Mouse (Mus musculus) heart, embryonic 11.5 days (tissue): ENCODE measurements around the gene Eaf2. TPM values are rescaled to one million over a fixed set of nuclear protein-coding genes. Genes with fewer than 3 reads are reported as not detected.

ENCODE experiments used
- ATAC-seq: fragments of 200-750 bp; cut with Nextera tagmentation; replicated peaks from 2 replicates; pipeline ENCODE4 v1.8.0; 2017; ENCODE audit warnings: moderate library complexity; ENCODE audit not compliant: insufficient number of reproducible peaks, low FRiP score, low TSS enrichment
- H3K27ac ChIP-seq: fragments of 300-500 bp; sonication (generic); 2 replicates; pipeline ENCODE4 v1.5.1; 2014; ENCODE audit warnings: mild to moderate bottlenecking, low read depth, low read length
- H3K27me3 ChIP-seq: fragments of 300-500 bp; sonication (generic); 2 replicates; pipeline ENCODE4 v1.6.1; 2014; ENCODE audit warnings: mild to moderate bottlenecking, low read length, mixed read lengths; ENCODE audit not compliant: control insufficient read depth, insufficient read depth
- H3K36me3 ChIP-seq: fragments of 300-500 bp; sonication (generic); 2 replicates; pipeline ENCODE4 v1.6.1; 2014; ENCODE audit warnings: mild to moderate bottlenecking, low read length, moderate library complexity, mixed read lengths; ENCODE audit not compliant: control insufficient read depth, insufficient read depth
- H3K4me1 ChIP-seq: fragments of 300-500 bp; sonication (generic); 2 replicates; pipeline ENCODE4 v1.6.1; 2014; ENCODE audit warnings: low read length; ENCODE audit not compliant: control insufficient read depth, insufficient read depth
- H3K4me2 ChIP-seq: fragments of 300-500 bp; sonication (generic); 2 replicates; pipeline ENCODE4 v1.6.1; 2014; ENCODE audit warnings: mild to moderate bottlenecking, moderate library complexity
- H3K4me3 ChIP-seq: fragments of 300-500 bp; sonication (generic); 2 replicates; pipeline ENCODE4 v1.5.1; 2014; ENCODE audit warnings: low read depth, low read length
- H3K9ac ChIP-seq: fragments of 300-500 bp; sonication (generic); 2 replicates; pipeline ENCODE4 v1.6.1; 2014; ENCODE audit warnings: mild to moderate bottlenecking, low read depth, low read length, moderate library complexity
- H3K9me3 ChIP-seq: fragments of 300-500 bp; sonication (generic); replicated peaks from 2 replicates; pipeline ENCODE4 v1.6.1; 2016; ENCODE audit warnings: low read length; ENCODE audit not compliant: control insufficient read depth
- WGBS: fragments of 180-500 bp; shearing (Covaris S2); extraction: QIAGEN DNeasy Blood & Tissue Kit; methylation state at CpG from one replicate; pipeline ENCODE4 v1.1.7; 2014; ENCODE audit not compliant: insufficient replicate concordance; 5-methylcytosine and 5-hydroxymethylcytosine counted together
- microRNA-seq: library from miRNA; unstranded; fragments of <30 nt; microRNA quantifications from one replicate; pipeline ENCODE4, GENCODE M21; 2016; ENCODE audit warnings: borderline number of aligned reads
- polyA plus RNA-seq: library from polyadenylated mRNA; unstranded; fragments of >200 nt; fragmentation: Nextera tagmentation; extraction: Ambion mirVana; gene quantifications from 2 replicates; pipeline ENCODE4 v1.2.1, GENCODE M21; 2014

Gene Eaf2
- polyA plus RNA-seq, 1 experiment from 2014 or later, result 0.80 TPM

DNA sequence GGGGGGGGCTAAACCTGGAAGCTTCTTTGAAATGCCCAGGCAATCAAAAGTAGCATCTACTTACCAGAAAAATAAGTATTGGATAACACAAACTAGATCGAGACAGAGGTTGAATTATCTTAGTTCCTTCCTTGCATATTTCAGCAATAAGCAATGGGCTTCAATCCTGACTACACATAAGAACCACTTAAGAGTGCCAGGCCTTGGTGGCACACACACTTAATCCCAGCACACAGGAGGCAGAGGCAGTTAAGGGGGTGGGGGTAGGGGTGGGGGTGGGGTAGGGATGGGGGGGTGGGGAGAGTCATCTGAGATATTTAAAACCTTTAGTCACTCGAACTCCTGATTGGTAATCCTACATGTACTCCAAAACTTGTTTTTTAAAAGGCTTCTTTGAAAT is 103.6 kb downstream of the Eaf2 start:
- H3K9ac ChIP-seq, result no peak overlapping the region
- H3K4me3 ChIP-seq, result no peak overlapping the region
- no peak overlapping the region for H3K4me2 ChIP-seq
- no peaks in the 10 kb centered on the region for H3K4me1 ChIP-seq
- no peaks in the 10 kb centered on the region for H3K9me3 ChIP-seq
- H3K27me3 ChIP-seq, result no peaks in the 10 kb centered on the region
- H3K27ac ChIP-seq, result no peak overlapping the region
- no peak for ATAC-seq
- WGBS, result 70% methylated on average over 2 of the region's 2 CpGs
- no peaks in the 10 kb centered on the region for H3K36me3 ChIP-seq

DNA sequence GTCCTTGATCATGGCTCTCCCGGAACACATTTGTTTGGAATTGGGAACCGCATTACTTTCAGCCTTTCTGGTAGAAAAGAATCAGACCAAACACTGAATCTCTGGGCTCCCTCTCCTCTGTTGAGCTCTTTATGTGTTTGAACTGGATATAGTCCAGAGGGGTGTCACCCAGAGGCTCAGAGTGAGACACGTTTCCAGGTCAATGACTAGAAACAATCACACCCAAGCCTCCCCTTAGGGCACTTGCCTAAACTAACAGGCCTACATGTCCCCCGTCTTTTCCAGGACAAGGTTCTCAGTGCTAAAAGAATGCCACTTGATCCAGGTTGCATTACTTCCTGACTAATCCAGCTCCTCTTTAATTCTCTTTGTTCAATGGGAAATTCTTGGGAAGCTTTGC is 104.0 kb downstream of the Eaf2 start:
- Histone ChIP-seq H3K27me3 (no peaks in the 10 kb centered on the region), H3K36me3 (no peaks in the 10 kb centered on the region), H3K9me3 (no peaks in the 10 kb centered on the region), H3K4me1 (no peaks in the 10 kb centered on the region), H3K4me3 (no peak overlapping the region), H3K9ac (no peak overlapping the region), H3K4me2 (no peak overlapping the region), H3K27ac (no peak overlapping the region)
- no peak for ATAC-seq
- 82% methylated on average over 4 of the region's 4 CpGs for WGBS

DNA sequence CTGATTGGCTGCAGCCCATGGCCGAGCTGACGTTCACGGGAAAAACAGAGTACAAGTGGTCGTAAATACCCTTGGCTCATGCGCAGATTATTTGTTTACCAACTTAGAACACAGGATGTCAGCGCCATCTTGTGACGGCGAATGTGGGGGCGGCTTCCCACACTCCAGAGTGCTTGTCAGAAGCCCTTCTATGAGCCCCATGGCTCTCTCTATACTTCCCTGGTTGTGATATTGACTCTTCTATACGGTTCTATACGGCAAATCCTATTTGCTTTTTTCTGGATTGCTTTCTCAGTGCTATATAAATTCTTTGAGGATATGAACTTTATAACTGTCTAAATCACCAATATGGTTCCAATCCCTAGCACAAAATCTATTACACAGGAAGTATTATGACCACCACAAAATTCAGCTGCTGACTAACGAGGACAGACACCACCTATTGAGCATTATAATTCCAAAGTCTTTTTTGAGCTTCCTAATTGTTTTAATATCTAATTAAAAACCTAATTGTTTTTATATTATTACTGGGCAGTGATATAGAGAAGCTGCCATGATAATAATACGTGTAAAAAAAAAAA is 104.5 kb downstream of the Eaf2 start:
- no peak overlapping the region for H3K9ac ChIP-seq
- H3K36me3 ChIP-seq, result no peaks in the 10 kb centered on the region
- H3K27ac ChIP-seq, result no peak overlapping the region
- H3K27me3 ChIP-seq, result no peaks in the 10 kb centered on the region
- H3K9me3 ChIP-seq, result no peaks in the 10 kb centered on the region
- H3K4me1 ChIP-seq, result no peaks in the 10 kb centered on the region
- no peak overlapping the region for H3K4me3 ChIP-seq
- WGBS, result 75% methylated on average over 8 of the region's 13 CpGs
- ATAC-seq, result no peak
- no peak overlapping the region for H3K4me2 ChIP-seq

DNA sequence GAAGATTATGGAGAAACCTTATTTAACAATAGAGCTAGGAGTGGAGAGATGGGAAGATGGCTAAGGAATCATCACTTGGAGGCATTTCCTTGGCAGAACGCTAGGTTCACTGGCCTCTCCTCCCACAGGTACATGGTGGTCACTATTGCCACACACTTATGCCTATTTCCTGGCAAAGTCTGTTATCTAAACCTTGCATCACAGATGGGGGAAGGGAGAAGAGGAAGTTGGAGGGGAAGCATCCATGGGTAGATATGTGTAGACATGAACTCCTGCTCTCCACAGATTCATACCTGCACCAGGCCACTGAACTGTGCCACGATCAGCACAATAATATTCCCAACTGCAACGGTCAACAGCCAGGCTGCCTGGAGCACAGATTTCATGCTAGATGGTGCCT is 122.8 kb downstream of the Eaf2 start:
- Histone ChIP-seq H3K36me3 (no peaks in the 10 kb centered on the region), H3K4me1 (no peaks in the 10 kb centered on the region), H3K9ac (no peak overlapping the region), H3K9me3 (no peaks in the 10 kb centered on the region), H3K27me3 (no peaks in the 10 kb centered on the region), H3K4me3 (no peak overlapping the region), H3K4me2 (no peak overlapping the region), H3K27ac (no peak overlapping the region)
- 88% methylated on average over 3 of the region's 3 CpGs for WGBS
- ATAC-seq, result no peak

DNA sequence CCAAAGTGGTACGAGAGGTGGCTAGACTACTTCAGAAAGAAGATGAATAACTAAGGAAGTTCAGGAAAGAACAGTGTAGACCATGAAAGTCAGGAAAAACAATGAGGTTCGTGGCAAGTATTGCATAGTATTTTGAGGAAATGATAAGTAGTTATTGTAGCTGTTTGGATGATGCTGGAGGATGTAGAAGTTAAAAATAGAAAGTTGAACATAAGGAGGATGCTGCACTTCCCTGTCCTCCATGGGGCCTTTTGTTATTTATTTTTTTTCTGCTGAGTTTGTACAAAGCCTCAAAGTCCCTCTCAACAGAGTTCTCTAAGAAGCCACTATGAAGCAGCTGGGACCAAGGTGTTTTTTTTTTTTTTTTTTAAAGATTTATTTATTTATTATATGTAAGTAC is 127.0 kb downstream of the Eaf2 start:
- Histone ChIP-seq H3K9me3 (no peaks in the 10 kb centered on the region), H3K4me1 (no peaks in the 10 kb centered on the region), H3K27ac (no peak overlapping the region), H3K36me3 (no peaks in the 10 kb centered on the region), H3K4me3 (no peak overlapping the region), H3K9ac (no peak overlapping the region), H3K4me2 (no peak overlapping the region), H3K27me3 (no peaks in the 10 kb centered on the region)
- WGBS, result 66% methylated on average over 2 of the region's 2 CpGs
- no peak for ATAC-seq

DNA sequence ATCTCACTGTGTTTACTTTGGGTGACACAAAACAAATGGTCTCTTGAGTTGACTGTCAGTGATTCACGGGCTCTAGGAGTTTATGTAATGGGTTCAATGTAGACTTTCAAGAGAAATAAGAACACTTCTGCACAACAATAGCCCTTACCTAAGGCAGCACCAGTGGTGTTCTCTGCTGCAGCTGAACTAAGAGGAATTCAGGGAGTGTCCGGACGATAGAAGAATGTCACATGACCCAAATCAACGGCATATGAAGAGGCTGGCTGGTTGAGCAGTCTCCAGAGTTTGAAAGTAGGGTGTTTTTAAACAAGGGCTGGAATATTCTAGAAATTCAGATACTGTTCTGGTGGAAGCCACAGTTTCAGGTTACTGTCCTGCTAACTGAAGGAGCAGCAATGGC is 127.7 kb downstream of the Eaf2 start:
- no peak overlapping the region for H3K4me3 ChIP-seq
- no peaks in the 10 kb centered on the region for H3K36me3 ChIP-seq
- no peaks in the 10 kb centered on the region for H3K9me3 ChIP-seq
- no peaks in the 10 kb centered on the region for H3K27me3 ChIP-seq
- H3K4me1 ChIP-seq, result no peaks in the 10 kb centered on the region
- no peak for ATAC-seq
- H3K4me2 ChIP-seq, result no peak overlapping the region
- 78% methylated on average over 4 of the region's 4 CpGs for WGBS
- H3K9ac ChIP-seq, result no peak overlapping the region
- no peak overlapping the region for H3K27ac ChIP-seq

DNA sequence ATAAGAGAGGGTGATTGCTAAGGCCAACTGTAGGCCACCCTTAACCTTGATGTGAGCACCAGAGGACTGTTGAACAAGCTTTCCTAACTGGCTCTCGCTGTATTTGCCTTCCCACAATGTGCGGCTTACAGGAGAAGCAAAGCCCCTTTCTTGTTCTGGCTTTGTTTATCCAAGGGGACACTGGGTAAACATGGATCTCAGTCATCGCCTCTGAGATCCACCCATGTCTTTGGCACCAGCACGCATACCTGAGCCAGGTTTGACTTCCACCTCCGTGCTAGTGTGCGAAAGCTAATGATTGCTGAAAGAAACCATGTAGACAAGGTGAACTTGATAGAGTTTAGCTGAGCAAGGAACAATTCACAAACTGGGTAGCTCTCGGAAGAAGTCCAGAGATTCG is 131.2 kb downstream of the Eaf2 start:
- no peak overlapping the region for H3K4me3 ChIP-seq
- H3K4me2 ChIP-seq, result no peak overlapping the region
- H3K9ac ChIP-seq, result no peak overlapping the region
- no peak for ATAC-seq
- WGBS, result 80% methylated on average over 8 of the region's 8 CpGs
- H3K36me3 ChIP-seq, result no peaks in the 10 kb centered on the region
- H3K27ac ChIP-seq, result no peak overlapping the region
- no peaks in the 10 kb centered on the region for H3K4me1 ChIP-seq
- H3K9me3 ChIP-seq, result no peaks in the 10 kb centered on the region
- no peaks in the 10 kb centered on the region for H3K27me3 ChIP-seq

Small RNA genes lying within 50 kb of the gene (microRNA-seq; reads per million reads assigned to microRNA genes)
- gene Gm22617, result not detected

Other genes starting within 250 kb of the Eaf2 start
- 0.59 TPM in 1 of 2 replicates, not detected in the other for gene Cd86, start 208.9 kb downstream of the Eaf2 start, polyA plus RNA-seq
- gene Ildr1, start 181.0 kb downstream of the Eaf2 start, polyA plus RNA-seq, result 0.25 TPM in 1 of 2 replicates, not detected in the other
- gene Slc15a2, start 90.0 kb downstream of the Eaf2 start, polyA plus RNA-seq, result 1.0 and 1.1 TPM in 2 replicates
- 38.5 and 40.1 TPM in 2 replicates for gene Iqcb1, start 46.6 kb downstream of the Eaf2 start, polyA plus RNA-seq
- 54.8 and 70.1 TPM in 2 replicates for gene Golgb1, start 137 bp upstream of the Eaf2 start, polyA plus RNA-seq
- 1.0 and 1.5 TPM in 2 replicates for gene Hcls1, start 60.0 kb upstream of the Eaf2 start, polyA plus RNA-seq
- 6.8 and 7.9 TPM in 2 replicates for gene Fbxo40, start 115.5 kb upstream of the Eaf2 start, polyA plus RNA-seq
- gene Polq, start 136.8 kb upstream of the Eaf2 start, polyA plus RNA-seq, result 9.7 and 10.5 TPM in 2 replicates